Comparison of ENCODE assay signal across 8 mouse cellular contexts in the genomic region with DNA sequence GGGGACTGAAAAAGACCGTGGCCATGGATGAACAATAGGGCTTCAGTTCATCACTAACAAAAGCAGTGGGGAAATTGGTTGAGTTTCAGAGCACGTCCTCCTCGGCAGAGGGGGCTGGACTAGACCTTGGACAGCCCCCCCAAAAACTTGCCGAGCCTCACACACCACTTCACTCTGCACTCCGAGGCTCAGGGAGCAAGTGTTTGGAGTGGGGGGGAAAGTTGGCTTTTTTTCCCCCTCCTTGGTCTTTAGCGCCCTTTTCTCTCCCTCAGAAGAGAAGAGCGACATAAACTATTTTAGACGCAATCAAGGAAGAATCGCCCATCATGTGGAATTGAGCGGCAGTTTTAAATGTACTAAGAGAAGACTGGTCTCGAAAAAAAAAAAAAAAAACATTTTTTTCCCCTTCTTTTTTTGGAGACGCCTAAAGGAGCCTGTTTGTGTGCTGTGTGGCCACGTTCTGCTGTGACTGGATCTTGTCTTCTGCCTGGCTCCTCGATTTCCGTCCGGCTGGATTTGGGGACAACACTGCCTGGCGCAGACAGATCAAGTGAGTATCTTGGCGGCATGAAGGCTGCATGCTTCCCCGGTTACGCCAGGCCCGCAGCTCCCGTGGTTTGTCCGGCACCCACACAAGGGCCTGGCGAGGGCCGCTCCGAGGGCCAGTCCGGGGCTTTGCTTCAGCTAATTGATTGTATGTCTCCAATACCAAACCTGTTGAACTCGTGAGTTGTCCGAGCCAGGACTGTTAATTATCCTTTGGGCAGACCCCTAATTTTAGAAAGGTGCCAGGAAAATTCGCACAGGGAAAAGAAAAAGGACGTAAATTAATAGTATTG.
DNase-seq lines count a peak whose midpoint lies in the region; ATAC-seq and TF ChIP-seq lines count a peak whose summit lies in the region.

No protein-coding gene starts in this region.

- H3K4me1 ChIP-seq in E14TG2a.4 (replicated peaks; ENCODE audit: low read depth, low read length) = peaks cover 50% of the 10 kb centered on the region
- no peaks in the 10 kb centered on the region for H3K4me1 ChIP-seq in hindbrain, embryonic 16.5 days (ENCODE audit: control insufficient read depth, insufficient read depth, low read depth, low read length)
- no peaks in the 10 kb centered on the region for H3K4me1 ChIP-seq in midbrain, embryonic 14.5 days (ENCODE audit: control insufficient read depth, insufficient read depth, low read length)

- no peaks in the 10 kb centered on the region for H3K36me3 ChIP-seq in E14TG2a.4 (ENCODE audit: insufficient read depth, low read length)
- no peaks in the 10 kb centered on the region for H3K36me3 ChIP-seq in hindbrain, embryonic 16.5 days (ENCODE audit: control insufficient read depth, insufficient read depth, low read length)
- H3K36me3 ChIP-seq in midbrain, embryonic 14.5 days (ENCODE audit: control insufficient read depth, insufficient read depth, low read length) = peaks cover 31% of the 10 kb centered on the region

- peak; percentile 26 for DNase-seq in adrenal gland, postnatal 14 days
- DNase-seq in adrenal gland, adult 18-20 months (ENCODE audit: low spot score in 2 of 2) = no peak
- peak; percentile 88 for DNase-seq in embryo, embryonic 10.5 days (ENCODE audit: low spot score)
- peak; percentile 88 for DNase-seq in midbrain, embryonic 14.5 days
- DNase-seq in gastrocnemius, postnatal 4 days (ENCODE audit: low spot score in 2 of 2) = no peak

- H3K27ac ChIP-seq in hindbrain, embryonic 16.5 days (ENCODE audit: low read depth, low read length) = peak overlapping the region; percentile 100
- H3K27ac ChIP-seq in midbrain, embryonic 14.5 days (replicated peaks; ENCODE audit: low read depth, low read length) = peak overlapping the region; percentile 100

- ATAC-seq in hindbrain, embryonic 16.5 days = peak; percentile 49
- ATAC-seq in midbrain, embryonic 14.5 days (ENCODE audit: low FRiP score, low TSS enrichment) = peak; percentile 15
- ATAC-seq in activated CD4-positive, CD25-positive, alpha-beta regulatory T cell, adult 4 months = no peak

- H3K4me3 ChIP-seq in E14TG2a.4 (replicated peaks; ENCODE audit: low read length) = peak overlapping the region; percentile 65
- peak overlapping the region; percentile 74 for H3K4me3 ChIP-seq in hindbrain, embryonic 16.5 days (ENCODE audit: low read length)
- peak overlapping the region; percentile 86 for H3K4me3 ChIP-seq in midbrain, embryonic 14.5 days (replicated peaks; ENCODE audit: low read depth, low read length)

- no peaks in the 10 kb centered on the region for H3K9me3 ChIP-seq in E14TG2a.4 (ENCODE audit: low read length)
- no peaks in the 10 kb centered on the region for H3K9me3 ChIP-seq in hindbrain, embryonic 16.5 days (ENCODE audit: control insufficient read depth, low read length)
- no peaks in the 10 kb centered on the region for H3K9me3 ChIP-seq in midbrain, embryonic 14.5 days (ENCODE audit: control insufficient read depth, low read length)

- H3K4me2 ChIP-seq in hindbrain, embryonic 16.5 days (ENCODE audit: low read length) = peak overlapping the region; percentile 75
- peak overlapping the region; percentile 86 for H3K4me2 ChIP-seq in midbrain, embryonic 14.5 days (ENCODE audit: low read length)

- TF ChIP-seq CTCF in E14TG2a.4 (conservative IDR thresholded peaks at IDR 0.05; ENCODE audit: low read length) = no peak

- peak overlapping the region; percentile 99 for H3K9ac ChIP-seq in hindbrain, embryonic 16.5 days (ENCODE audit: low read depth, low read length)
- peak overlapping the region; percentile 100 for H3K9ac ChIP-seq in midbrain, embryonic 14.5 days (replicated peaks; ENCODE audit: low read length)

- H3K27me3 ChIP-seq in E14TG2a.4 (ENCODE audit: insufficient read depth, low read length) = peaks cover 54% of the 10 kb centered on the region
- H3K27me3 ChIP-seq in hindbrain, embryonic 16.5 days (replicated peaks; ENCODE audit: control insufficient read depth, insufficient read depth, low read length) = no peaks in the 10 kb centered on the region
- no peaks in the 10 kb centered on the region for H3K27me3 ChIP-seq in midbrain, embryonic 14.5 days (ENCODE audit: control insufficient read depth, insufficient read depth, low read length)

- WGBS in hindbrain, embryonic 16.5 days = under 1% methylated on average over 31 of the region's 31 CpGs
- WGBS in midbrain, embryonic 14.5 days = under 1% methylated on average over 31 of the region's 31 CpGs

Comparison
In these comparisons a context has a peak if more than half of its experiments do, and no peak if none do; other contexts are left out.
1. DNase-seq: peak in adrenal gland, postnatal 14 days (single experiment), embryo, embryonic 10.5 days (single experiment) and midbrain, embryonic 14.5 days (single experiment); none in adrenal gland, adult 18-20 months (0 of 2) and gastrocnemius, postnatal 4 days (0 of 2).
2. Peak in every context shown above with its lines, with median percentiles within 50 percentile points of each other: H3K4me3 ChIP-seq.